Mouse (Mus musculus) heart, adult 9 months (tissue): Measurements from ENCODE around the gene Polg2.
"Not testable (repeated sequence)": the region's sequence is repeated elsewhere in the genome, so short reads cannot be mapped to it uniquely, and the experiment has no call there.

Source experiments
- DNase-seq, 2 experiments: peaks; one replicate each; pipeline ENCODE4 v3.0.0; 2022; ENCODE audit warnings: low spot score in 2 of 2

Gene Polg2

DNA sequence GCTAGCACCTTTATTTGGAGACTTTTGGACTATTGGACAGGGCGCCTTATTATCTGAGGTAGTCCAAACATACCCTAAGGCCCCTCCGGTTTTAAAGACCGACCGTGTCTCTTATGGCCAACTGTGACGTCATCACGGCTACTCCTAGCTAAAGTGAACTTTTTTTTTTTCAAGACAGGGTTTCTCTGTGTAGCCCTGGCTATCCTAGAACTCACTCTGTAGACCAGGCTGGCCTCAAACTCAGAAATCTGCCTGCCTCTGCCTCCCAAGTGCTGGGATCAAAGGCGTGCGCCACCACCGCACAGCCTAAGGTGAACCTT is 54.5 kb downstream of the Polg2 start:
- DNase-seq, result not testable (repeated sequence)

DNA sequence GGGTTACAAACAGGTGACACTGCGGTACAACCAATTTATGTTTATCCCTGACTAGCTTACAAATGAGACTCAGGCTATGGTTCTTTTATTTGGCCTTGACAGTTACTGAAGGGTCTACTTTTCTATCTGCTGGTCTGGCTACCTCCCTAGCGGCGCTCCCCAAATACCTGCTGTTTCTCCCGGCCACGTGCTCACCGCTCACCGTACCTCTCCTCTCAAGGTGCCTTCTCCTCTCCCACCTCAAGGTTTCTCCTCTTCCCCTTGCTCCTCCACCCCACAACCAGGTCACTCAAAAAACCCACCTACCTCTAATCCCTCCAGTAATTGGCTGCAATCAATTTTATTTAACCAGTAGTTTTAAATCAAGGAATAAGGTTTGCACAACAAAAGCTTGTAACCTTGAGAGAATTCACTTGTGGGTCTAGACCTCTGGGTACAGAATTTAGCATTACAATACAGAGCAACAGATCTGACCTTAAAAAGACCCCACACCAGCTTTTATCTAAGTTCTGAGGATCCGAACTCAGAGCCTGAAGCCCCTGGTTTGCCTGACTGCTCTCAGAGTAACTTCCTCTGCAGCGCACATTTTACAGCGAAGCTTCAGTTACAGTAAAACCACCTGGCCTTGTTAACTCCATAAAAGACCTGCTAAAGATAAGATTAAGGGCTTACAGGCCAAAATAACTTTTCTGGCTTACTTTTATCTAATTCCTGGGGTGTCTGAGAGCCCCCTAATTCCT is 55.0 kb downstream of the Polg2 start:
- DNase-seq, result no peak

DNA sequence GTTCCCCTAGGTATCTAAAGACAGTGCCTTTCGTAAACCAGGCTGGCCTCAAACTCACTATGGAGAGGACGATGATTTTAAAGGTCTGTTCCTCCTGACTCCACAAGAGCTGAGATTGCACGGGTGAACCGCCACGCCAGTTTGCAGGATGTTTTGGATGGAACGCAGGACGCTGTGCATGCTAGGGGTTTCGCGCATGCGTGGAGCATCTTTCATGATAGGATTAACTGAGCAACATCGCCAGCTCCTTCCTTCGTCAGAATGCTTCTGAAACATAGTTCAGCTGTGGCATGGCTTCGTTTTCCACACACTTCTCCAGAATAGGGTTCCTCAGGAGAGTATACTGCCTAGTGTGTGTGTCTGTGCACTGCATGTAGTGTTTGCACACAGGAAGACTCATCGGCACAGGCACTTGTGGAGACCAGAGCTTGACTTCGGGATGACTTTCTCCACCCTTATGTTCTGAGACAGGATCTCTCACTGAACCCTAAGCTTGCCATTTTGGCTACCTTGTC is 55.7 kb downstream of the Polg2 start:
- no peak for DNase-seq

DNA sequence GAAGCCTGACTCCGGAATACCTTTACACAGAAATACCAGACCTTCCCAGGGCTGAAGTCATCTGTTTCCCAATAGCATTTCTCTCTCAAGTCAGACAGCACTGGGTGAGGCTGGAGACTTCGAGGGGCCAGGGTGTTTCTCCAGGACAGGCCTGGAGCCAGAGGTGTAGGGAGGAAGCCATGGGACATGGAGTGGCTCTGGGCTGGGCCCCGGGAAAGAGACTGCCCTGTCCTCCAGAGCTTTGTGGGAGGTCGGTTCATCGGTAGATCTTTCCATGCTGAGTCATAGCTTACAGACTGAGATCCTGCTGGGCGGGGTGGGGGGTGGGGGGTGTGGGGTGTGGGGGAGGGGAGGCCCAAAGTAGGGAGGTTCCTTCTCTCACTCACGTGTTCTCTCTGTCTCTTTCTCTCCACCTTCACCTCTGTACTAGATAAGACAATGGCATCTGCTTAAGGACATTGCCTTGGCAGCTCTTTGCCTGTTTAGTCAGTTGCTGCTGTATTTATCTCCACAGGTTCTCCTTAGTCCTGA is 56.4 kb downstream of the Polg2 start:
- DNase-seq, result peak; percentile 63 to 67

DNA sequence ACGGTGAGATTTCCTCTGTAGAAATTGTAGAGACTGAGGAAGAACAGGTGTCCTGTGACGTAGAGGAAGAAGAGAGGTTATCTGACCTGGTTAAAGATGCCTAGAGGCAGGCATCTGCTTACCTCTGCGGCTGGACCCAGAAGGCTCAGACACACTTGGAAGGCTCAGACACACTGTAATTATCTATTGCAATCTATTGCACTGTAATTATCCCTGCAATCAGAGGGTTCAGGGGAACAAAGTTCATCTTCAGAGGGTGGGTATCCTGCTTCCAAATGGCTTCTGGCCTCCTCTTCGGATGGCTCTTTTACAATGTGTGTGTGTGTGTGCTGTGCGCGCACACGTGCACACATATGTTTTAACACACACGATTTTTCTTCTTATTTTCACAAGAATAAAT is 59.0 kb downstream of the Polg2 start:
- no peak for DNase-seq
